In the genomic region with DNA sequence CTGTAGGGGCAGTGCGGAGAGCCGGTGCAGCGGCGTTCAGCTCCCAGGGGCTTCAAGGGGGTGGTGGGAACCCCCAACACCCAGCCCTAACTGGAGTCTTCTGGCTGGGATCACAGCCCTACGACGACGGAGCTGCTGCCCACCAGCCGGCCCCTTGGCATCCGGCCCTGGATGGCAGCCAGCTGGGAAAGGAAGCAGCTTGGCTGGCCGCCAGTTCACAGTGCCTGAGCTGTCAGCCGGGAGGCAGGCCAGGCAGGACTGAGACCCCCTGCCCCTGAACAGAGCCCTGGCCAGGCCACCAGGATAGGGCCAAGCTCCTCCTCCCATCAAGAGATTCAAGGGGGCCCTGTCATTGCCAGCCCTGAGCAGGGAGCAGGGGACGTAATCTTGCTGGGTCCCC, we compare ENCODE assay signal across 8 mouse cellular contexts.
DNase-seq lines count a peak whose midpoint lies in the region; ATAC-seq and TF ChIP-seq lines count a peak whose summit lies in the region.

No protein-coding gene starts in this region.

- no peak for ATAC-seq in intestine, postnatal 0 days
- peak; percentile 63 for ATAC-seq in midbrain, embryonic 15.5 days (replicated peaks)
- ATAC-seq in stomach, embryonic 16.5 days (ENCODE audit: insufficient read depth, low FRiP score): peak; percentile 64

- 36% methylated on average over 12 of the region's 12 CpGs for WGBS in intestine, postnatal 0 days
- 20% methylated on average over 12 of the region's 12 CpGs for WGBS in midbrain, embryonic 15.5 days
- WGBS in stomach, embryonic 16.5 days: 23% methylated on average over 12 of the region's 12 CpGs

- H3K4me3 ChIP-seq in intestine, postnatal 0 days (ENCODE audit: low read depth, low read length): no peak overlapping the region
- no peak overlapping the region for H3K4me3 ChIP-seq in midbrain, embryonic 15.5 days
- H3K4me3 ChIP-seq in stomach, embryonic 16.5 days (replicated peaks; ENCODE audit: low read length): peak overlapping the region; percentile 7; the same call in 1 of the 2 replicates

- H3K27ac ChIP-seq in intestine, postnatal 0 days (ENCODE audit: low read depth, low read length): no peak overlapping the region
- H3K27ac ChIP-seq in midbrain, embryonic 15.5 days: peak overlapping the region; percentile 78
- peak overlapping the region; percentile 42; the same call in 1 of the 2 replicates for H3K27ac ChIP-seq in stomach, embryonic 16.5 days (ENCODE audit: low read length)

- H3K9me3 ChIP-seq in intestine, postnatal 0 days (ENCODE audit: control insufficient read depth): no peaks in the 10 kb centered on the region
- H3K9me3 ChIP-seq in midbrain, embryonic 15.5 days: no peaks in the 10 kb centered on the region
- H3K9me3 ChIP-seq in stomach, embryonic 16.5 days (replicated peaks; ENCODE audit: control insufficient read depth, low read length): no peaks in the 10 kb centered on the region

- H3K4me2 ChIP-seq in intestine, postnatal 0 days (replicated peaks; ENCODE audit: low read depth): peak overlapping the region; percentile 35; the same call in 1 of the 2 replicates
- peak overlapping the region; percentile 32; the same call in 1 of the 2 replicates for H3K4me2 ChIP-seq in midbrain, embryonic 15.5 days
- H3K4me2 ChIP-seq in stomach, embryonic 16.5 days (ENCODE audit: low read depth, low read length): 0 out of 2 replicates have a peak overlapping the region, but pooled peaks have one; percentile 3

- H3K36me3 ChIP-seq in intestine, postnatal 0 days (ENCODE audit: control insufficient read depth, insufficient read depth): no peaks in the 10 kb centered on the region
- no peaks in the 10 kb centered on the region for H3K36me3 ChIP-seq in midbrain, embryonic 15.5 days (replicated peaks)
- no peaks in the 10 kb centered on the region for H3K36me3 ChIP-seq in stomach, embryonic 16.5 days (ENCODE audit: control insufficient read depth, insufficient read depth, low read length)

- TF ChIP-seq CTCF in intestine, postnatal 0 days (IDR thresholded peaks at IDR 0.05; ENCODE audit: low read depth): no peak

- H3K4me1 ChIP-seq in intestine, postnatal 0 days (replicated peaks; ENCODE audit: control insufficient read depth, insufficient read depth, low read length): peaks cover 4% of the 10 kb centered on the region; the same call in 1 of the 2 replicates
- peaks cover 97% of the 10 kb centered on the region for H3K4me1 ChIP-seq in midbrain, embryonic 15.5 days
- peaks cover 63% of the 10 kb centered on the region for H3K4me1 ChIP-seq in stomach, embryonic 16.5 days (ENCODE audit: control insufficient read depth, insufficient read depth, low read length)

- intact Hi-C loops in left cerebral cortex, postnatal 25 days (cut with DNase I): no loop called here

- peak; percentile 76 to 79 for DNase-seq in left cerebral cortex, adult 18-20 months (ENCODE audit: low spot score in 2 of 2)
- no peak for DNase-seq in left cerebral cortex, adult 11 months (ENCODE audit: low spot score)
- peak; percentile 89 to 94 for DNase-seq in cerebellum, postnatal 25 days
- DNase-seq in heart, adult 11 months: peak; percentile 96
- peak; percentile 77 to 85 for DNase-seq in left cerebral cortex, postnatal 25 days (ENCODE audit: low spot score in 2 of 2)

- peak overlapping the region; percentile 1; the same call in 1 of the 2 replicates for H3K9ac ChIP-seq in intestine, postnatal 0 days (ENCODE audit: low read depth, low read length)
- no peak overlapping the region for H3K9ac ChIP-seq in midbrain, embryonic 15.5 days
- H3K9ac ChIP-seq in stomach, embryonic 16.5 days (ENCODE audit: low read length): no peak overlapping the region

- H3K27me3 ChIP-seq in intestine, postnatal 0 days (replicated peaks; ENCODE audit: control insufficient read depth, insufficient read depth, low read length): no peaks in the 10 kb centered on the region
- H3K27me3 ChIP-seq in midbrain, embryonic 15.5 days (replicated peaks): no peaks in the 10 kb centered on the region
- no peaks in the 10 kb centered on the region for H3K27me3 ChIP-seq in stomach, embryonic 16.5 days (ENCODE audit: control insufficient read depth, insufficient read depth, low read length)
